Mouse (Mus musculus): ENCODE measurements around the gene Nphp4.

Gene Nphp4

GRCm38 (mm10) chr4:152476427-152477023, at the start of gene Nphp4:
Gene Nphp4, plus strand, starts transcription at chr4:152476706.
- 1% methylated on average over 18 of the region's 18 CpGs for WGBS

- WGBS, result 30% methylated on average over 8 of the region's 8 CpGs
Measured at GRCm38 (mm10) chr4:152428259-152428658, 48.2 kb upstream of the Nphp4 start.

DNA sequence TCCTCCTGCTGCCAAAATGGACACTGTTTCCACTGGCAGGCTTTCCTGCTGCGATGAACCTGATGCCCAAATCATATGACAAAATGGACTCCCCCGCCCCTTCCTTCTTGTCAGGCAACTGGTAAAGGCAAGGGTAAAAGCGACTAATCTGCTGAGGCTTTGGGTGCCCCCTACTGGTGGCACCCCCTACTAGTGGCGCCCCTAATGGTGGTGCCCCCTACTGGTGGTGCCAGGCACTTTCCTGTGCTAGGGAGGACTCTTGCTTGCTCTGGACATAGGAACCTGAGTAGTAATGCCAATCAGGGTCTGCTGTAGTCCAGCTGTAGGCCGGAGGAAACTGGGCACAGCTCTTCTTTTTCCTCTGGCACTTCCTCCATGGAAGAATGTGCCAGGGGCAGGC, 44.2 kb upstream of the Nphp4 start:
- WGBS, result 51% methylated on average over 5 of the region's 5 CpGs

DNA sequence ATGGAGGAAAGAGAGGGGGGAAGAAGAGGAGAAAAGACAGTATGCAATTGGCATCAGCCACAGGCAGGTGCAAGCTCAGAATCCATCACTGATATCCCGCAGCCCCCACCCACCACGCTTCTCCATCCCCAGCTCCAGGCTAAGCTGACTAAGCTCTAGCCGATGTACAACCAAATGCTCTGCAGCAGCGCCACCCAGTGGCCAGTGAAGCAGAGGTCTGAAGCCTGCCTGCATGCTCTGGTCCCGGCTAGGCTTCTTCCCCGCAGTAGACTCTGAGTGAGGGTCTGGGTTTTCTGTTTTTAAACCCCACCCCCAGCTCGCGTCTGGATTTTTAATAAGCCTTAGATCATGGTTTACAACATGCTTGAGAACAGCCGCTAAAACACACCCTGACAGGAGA, 41.7 kb upstream of the Nphp4 start:
- 1% methylated on average over 9 of the region's 9 CpGs for WGBS

DNA sequence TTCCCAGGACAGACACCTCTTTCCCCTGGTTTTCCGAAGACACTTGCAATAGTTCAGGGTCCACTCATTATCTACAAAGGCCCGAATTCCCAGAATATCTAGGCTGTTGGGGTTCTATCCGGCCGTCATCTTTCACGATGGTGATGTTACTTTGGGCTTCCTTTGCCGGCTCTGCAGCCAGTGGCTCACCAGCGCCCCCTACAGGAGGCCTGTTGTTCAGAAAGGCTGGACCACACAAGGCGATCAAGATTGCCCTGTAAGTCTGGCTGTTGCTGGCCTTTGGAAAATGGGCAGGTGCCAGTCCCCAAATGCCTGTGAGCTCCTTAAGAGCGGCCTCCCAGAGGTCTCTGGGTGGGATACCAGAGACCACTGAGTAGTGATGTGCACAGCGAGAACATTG, 41.3 kb upstream of the Nphp4 start:
- 15% methylated on average over 10 of the region's 10 CpGs for WGBS

DNA sequence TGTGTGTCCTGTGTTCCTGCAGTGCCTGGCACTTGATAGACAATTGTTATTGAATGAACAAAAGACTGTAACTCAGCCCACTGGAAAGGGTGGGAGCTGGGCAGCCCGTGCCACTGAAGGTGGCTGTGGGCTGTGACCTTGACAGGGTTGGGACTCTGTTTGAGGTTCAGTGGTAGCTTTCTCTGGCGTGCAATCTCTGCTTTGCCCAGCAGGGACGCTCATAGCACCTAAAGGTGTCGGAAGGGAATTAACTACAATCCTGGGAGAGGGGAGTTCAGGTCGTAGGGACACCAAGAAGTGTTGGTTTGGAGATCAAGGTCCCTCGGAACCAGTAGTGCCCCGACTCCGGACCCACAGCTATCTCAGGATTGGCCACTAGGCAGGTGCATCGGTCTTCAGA, 35.6 kb upstream of the Nphp4 start:
- 68% methylated on average over 9 of the region's 9 CpGs for WGBS

DNA sequence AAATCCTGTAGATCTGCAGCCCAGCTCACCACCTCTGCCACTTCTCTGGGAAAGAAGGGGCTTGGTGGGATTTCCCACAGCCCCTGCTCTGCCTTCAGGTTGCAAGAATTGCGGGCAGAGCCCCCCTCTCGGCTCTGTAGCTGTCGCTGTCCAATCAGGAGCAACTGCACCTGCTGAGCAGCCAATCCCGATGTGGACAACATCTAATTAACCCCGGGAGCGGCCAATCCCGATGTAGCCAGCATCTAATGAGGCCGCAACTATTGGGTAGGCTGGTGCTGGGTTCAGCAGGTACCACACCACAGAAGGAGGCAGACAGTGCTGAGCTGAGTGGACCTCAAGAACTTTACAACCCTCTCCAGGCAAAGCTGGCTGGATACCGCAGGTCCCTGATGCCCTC, 35.0 kb upstream of the Nphp4 start:
- WGBS, result 58% methylated on average over 9 of the region's 9 CpGs

GRCm38 (mm10) chr4:152446178-152446577, 30.3 kb upstream of the Nphp4 start:
- 70% methylated on average over 10 of the region's 10 CpGs for WGBS

DNA sequence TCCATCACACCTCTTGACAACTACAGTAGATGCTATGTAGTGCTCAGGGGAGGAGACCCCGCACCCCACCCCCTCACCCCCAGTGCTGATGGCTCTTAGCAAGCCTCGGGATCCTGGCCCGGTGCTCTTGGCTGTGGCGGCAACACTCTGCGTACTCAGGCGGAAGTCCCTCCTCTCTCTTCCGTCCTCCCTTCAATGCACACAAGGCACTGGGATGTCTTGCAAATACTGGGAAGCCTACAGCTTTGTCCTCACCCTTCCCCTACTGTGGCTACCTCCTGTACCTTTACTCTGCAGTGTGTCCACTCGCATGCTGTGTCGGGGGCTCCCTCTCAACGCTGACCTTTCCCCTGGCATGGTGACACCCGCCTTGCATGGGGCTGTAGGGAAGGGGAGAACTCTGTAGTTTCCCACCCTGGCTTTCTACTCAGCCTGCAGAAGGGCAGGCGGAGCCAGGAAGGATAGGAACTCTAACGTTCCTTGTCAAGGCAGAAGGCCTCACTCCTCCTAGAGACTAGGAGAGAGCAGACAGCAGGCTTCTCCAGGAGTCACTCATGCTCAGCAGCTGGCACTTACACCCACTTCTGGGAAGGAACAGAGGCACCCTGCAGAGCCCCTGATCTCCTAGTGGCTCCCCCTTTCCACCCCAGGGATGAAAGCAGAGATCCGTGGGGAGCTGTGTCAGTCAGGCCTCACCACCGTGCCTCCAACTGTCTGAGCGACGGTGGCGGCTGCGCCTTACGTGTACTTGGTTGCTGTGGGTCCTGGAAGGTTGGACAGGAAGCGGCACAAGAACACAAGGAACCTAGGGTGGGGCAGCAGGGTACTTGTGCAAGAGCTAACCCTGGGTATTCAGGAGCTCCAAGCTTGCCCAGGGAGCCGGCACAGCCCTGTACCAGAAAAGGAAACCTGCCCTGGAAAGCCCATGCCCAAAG, 28.5 kb upstream of the Nphp4 start:
- WGBS, result 55% methylated on average over 22 of the region's 22 CpGs

DNA sequence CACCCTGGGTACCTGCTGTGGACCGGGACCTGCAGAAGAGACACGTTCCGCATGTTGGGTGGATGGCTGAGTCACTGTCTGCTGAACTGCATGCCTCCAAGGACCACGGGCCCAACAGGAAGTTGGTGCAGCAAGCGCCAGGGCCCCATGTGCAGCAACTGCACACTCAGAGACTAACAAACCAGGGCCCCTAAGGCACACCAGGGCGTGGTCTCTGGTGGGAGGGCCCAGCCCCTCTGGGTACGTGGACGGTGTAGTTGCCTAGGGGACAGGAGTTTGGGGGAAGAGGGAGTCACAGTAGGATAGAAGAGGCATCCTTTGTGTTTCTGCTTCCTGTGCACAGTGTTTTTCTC, 27.9 kb upstream of the Nphp4 start:
- WGBS, result 51% methylated on average over 8 of the region's 8 CpGs

DNA sequence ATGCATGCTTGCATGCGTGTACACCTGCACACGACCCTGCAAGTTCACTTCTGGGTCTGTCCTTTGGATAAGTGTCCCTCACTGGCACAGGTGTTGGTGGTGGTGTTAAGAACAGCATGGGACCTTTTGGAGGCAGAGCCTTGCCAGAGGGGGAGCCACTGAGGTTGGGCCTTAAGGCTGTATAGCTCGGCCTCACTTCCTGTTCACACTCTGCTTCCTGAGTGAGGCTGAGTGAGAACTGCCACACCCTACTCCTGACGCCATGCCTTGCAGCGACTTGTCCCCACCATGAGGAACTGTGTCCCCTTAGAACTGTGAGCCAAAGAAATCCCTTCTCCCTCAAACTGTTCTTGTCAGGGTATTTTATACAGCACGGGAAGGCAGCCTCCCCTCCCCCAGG, 25.1 kb upstream of the Nphp4 start:
- WGBS, result 80% methylated on average over 6 of the region's 6 CpGs

DNA sequence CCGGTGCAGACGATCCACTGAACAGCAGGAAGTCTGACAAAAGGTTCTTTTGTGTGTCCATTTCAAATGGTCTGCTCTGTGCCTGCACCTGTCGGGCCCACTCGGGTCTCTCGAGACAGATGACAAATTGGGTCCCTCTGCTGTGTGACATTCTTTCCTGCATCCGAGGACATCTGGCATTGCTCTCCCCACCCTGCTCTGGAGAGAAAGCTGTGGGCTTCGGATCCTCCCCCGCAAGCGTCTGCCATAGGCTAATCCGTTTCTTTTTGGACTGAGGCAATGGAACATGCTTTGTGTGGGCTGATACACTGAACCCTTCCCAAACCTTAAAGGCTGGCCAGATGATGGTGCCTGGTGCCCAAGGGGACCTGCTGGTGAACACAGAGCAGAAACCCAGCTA, 23.4 kb upstream of the Nphp4 start:
- 28% methylated on average over 10 of the region's 10 CpGs for WGBS

DNA sequence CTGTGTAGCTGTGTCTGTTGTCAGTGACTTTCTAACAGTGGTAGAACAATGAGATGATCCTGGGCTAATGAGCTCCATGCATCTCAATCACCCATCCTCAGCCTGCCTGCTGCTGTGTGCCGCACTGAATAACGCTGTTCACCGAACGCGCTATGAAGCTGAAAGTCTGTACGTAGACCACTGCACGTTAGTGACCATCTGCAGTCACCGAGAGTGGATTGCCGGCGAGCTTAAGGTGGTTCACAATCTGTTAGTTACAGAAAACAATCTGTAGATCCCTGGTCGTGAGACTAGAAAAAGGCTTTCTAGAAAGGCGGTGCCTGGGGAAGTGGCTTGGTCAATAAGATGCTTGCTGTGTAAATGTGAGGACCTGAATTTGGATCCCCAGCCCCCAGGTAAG, 22.4 kb upstream of the Nphp4 start:
- WGBS, result 57% methylated on average over 12 of the region's 12 CpGs

- 39% methylated on average over 18 of the region's 18 CpGs for WGBS
Measured at GRCm38 (mm10) chr4:152456609-152457008, 19.9 kb upstream of the Nphp4 start.

GRCm38 (mm10) chr4:152457673-152458072, 18.8 kb upstream of the Nphp4 start:
- 88% methylated on average over 4 of the region's 4 CpGs for WGBS

DNA sequence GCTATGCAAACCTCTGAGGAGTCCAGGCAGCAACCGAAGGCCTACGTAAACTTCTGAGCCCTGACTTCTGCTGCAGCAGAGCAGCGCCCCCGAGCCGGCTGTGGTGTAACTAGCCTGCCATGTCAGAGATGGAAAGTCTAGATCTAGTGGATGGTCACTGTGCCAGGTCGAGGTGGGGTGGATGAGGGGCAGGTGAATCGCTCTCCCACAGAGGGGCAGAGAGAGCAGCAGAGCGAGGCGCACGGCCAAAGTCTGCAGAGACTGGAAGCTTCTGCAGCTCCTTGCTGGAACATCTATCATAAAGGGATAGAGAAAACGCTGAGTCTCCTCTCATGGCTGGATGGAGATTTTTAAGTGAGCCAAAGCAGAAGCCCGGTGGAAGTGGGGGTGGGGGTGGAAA, 14.0 kb upstream of the Nphp4 start:
- 58% methylated on average over 12 of the region's 12 CpGs for WGBS

GRCm38 (mm10) chr4:152463147-152463546, 13.4 kb upstream of the Nphp4 start:
- WGBS, result 73% methylated on average over 9 of the region's 9 CpGs

- WGBS, result 44% methylated on average over 8 of the region's 8 CpGs
Measured at GRCm38 (mm10) chr4:152465116-152465515, 11.4 kb upstream of the Nphp4 start.

DNA sequence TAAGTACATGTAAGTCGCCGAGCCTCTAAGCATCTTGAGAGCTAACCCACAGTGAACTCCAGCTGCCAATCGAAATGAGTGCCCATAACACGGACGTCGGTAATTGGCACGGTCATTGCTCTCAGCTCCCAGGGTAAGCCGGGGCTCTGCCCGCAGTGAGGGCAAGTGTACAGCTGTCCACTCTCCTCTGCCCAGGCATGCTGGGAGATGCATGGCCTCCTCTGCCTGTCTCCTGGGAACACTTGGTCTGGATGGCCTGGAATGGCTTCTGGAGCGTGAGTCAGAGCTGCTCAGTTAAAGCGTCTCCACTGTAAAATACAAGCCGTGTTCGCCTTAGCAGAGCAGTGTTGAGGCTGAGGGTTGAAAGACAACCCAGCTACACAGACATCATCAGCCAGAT, 9.9 kb upstream of the Nphp4 start:
- WGBS, result 71% methylated on average over 13 of the region's 13 CpGs

DNA sequence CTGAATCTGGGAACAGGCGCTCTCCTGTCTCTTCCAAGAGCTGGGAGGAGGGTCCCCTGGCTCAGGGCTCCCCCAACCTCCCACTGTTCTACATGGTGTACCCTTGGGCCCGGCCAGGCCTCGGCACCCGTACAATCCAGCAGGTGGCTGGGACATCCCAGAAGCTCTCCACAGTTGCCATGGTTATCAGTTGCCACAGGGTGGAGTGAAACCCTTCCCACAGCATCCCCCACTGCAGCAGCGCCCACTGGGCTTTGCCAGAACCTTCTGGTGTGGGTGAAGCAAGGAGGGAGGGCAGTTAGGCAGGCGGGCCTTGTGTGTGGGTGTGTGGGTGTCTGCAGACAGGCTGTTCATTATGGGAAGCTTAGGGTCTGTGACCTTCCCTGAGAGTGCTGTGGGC, 8.6 kb upstream of the Nphp4 start:
- WGBS, result 44% methylated on average over 6 of the region's 6 CpGs

GRCm38 (mm10) chr4:152475941-152476340, 565 bp upstream of the Nphp4 start:
- 47% methylated on average over 7 of the region's 7 CpGs for WGBS

- WGBS, result under 1% methylated on average over 19 of the region's 21 CpGs
Measured at GRCm38 (mm10) chr4:152477106-152477465, 580 bp downstream of the Nphp4 start.

GRCm38 (mm10) chr4:152477466-152478223, 1.1 kb downstream of the Nphp4 start, which contains the start of gene Kcnab2:
Gene Kcnab2, minus strand, starts transcription at chr4:152477871.
- WGBS, result under 1% methylated on average over 63 of the region's 63 CpGs
